Mouse (Mus musculus): Measurements from ENCODE around the gene Hoxa13. TPM values are rescaled to one million over a fixed set of nuclear protein-coding genes. Genes with fewer than 3 reads are reported as not detected.

Hoxa13 gene
- total and polyA plus RNA-seq, 3 experiments: not detected

DNA sequence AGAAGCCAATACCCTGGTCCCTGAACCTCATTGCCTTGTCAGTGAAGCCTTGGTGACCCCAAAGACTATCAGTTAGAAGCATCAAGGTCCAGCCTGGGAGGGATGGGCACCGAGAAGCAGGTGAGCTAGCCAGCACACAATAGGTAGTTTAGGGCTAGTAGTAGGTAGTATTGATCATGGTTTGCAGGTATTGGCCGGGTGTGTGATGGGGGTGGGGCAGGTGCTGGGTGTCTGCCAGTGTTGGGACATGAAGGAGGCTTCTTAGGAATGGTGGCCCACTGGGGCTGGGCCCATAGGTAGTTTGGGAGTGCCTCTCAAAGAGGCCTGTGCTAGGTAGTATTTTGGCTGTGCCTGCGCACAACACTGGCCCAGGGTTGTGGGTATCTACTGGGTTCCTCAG is 45.6 kb downstream of the Hoxa13 start:
- TF ChIP-seq POLR2AphosphoS2 (IDR thresholded peaks at IDR 0.05; ENCODE audit: low read length) (no peak), JUND (IDR thresholded peaks at IDR 0.05; ENCODE audit: low read depth, low read length) (no peak), POLR2A (IDR thresholded peaks at IDR 0.05; ENCODE audit: control insufficient read depth in 1 of 2, insufficient read depth in 1 of 2, low read depth in 1 of 2, low read length in 2 of 2, poor library complexity in 1 of 2) (no peak), RAD21 (IDR thresholded peaks at IDR 0.05; ENCODE audit: low read depth, low read length) (no peak), MXI1 (IDR thresholded peaks at IDR 0.05; ENCODE audit: low read depth, low read length) (no peak), ETS1 (IDR thresholded peaks at IDR 0.05; ENCODE audit: low read depth, low read length) (no peak), NRF1 (IDR thresholded peaks at IDR 0.05; ENCODE audit: insufficient read depth, low read depth, low read length, poor library complexity, severe bottlenecking) (no peak), POLR2AphosphoS5 (IDR thresholded peaks at IDR 0.05; ENCODE audit: borderline replicate concordance, low read depth, low read length) (no peak), ZMIZ1 (IDR thresholded peaks at IDR 0.05; ENCODE audit: low read depth, low read length) (no peak), TBP (IDR thresholded peaks at IDR 0.05; ENCODE audit: low read depth, low read length) (no peak), KAT2A (conservative IDR thresholded peaks at IDR 0.05; ENCODE audit: low read depth, low read length) (no peak), ELF1 (IDR thresholded peaks at IDR 0.05; ENCODE audit: low read depth, low read length) (no peak), TCF12 (IDR thresholded peaks at IDR 0.05; ENCODE audit: low read depth, low read length) (no peak), EP300 (IDR thresholded peaks at IDR 0.05; ENCODE audit: low read depth in 1 of 2, low read length in 2 of 2) (no peak), CHD2 (IDR thresholded peaks at IDR 0.05; ENCODE audit: low read length) (no peak), CHD1 (IDR thresholded peaks at IDR 0.05; ENCODE audit: low read depth, low read length) (no peak), USF1 (IDR thresholded peaks at IDR 0.05; ENCODE audit: low read depth, low read length) (no peak), MEF2A (IDR thresholded peaks at IDR 0.05; ENCODE audit: extremely low read depth, insufficient replicate concordance, low read depth, low read length, poor library complexity, severe bottlenecking) (no peak), SIN3A (IDR thresholded peaks at IDR 0.05; ENCODE audit: low read length) (no peak)
- Histone ChIP-seq H3K79me2 (ENCODE audit: control insufficient read depth, insufficient read depth, low read length, poor library complexity) (no peaks in the 10 kb centered on the region), H3K9ac (ENCODE audit: control insufficient read depth, low read depth, low read length, poor library complexity, severe bottlenecking) (no peak overlapping the region), H3K27ac (ENCODE audit: control insufficient read depth, low read depth, low read length) (no peak overlapping the region), H3K4me1 (ENCODE audit: control insufficient read depth in 1 of 2, insufficient read depth in 2 of 2, low read length in 2 of 2) (no peaks in the 10 kb centered on the region), H3K9me3 (replicated peaks; ENCODE audit: insufficient read depth, low read length) (no peaks in the 10 kb centered on the region), H3K4me3 (ENCODE audit: control insufficient read depth in 1 of 2, insufficient read depth in 1 of 2, low read depth in 2 of 2, low read length in 2 of 2) (no peak overlapping the region), H3K27me3 (ENCODE audit: control insufficient read depth in 1 of 2, insufficient read depth in 2 of 2, low read length in 2 of 2) (no peaks in the 10 kb centered on the region), H3K36me3 (ENCODE audit: control insufficient read depth in 1 of 2, insufficient read depth in 2 of 2, low read length in 2 of 2) (no peaks in the 10 kb centered on the region)
- no peak for DNase-seq (ENCODE audit: low read depth, low spot score)

- Histone ChIP-seq H3K27ac (ENCODE audit: control insufficient read depth, low read depth, low read length) (no peak overlapping the region), H3K9me3 (replicated peaks; ENCODE audit: insufficient read depth, low read length) (no peaks in the 10 kb centered on the region), H3K79me2 (ENCODE audit: control insufficient read depth, insufficient read depth, low read length, poor library complexity) (no peaks in the 10 kb centered on the region), H3K36me3 (ENCODE audit: control insufficient read depth in 1 of 2, insufficient read depth in 2 of 2, low read length in 2 of 2) (no peaks in the 10 kb centered on the region), H3K9ac (ENCODE audit: control insufficient read depth, low read depth, low read length, poor library complexity, severe bottlenecking) (no peak overlapping the region), H3K4me3 (ENCODE audit: control insufficient read depth in 1 of 2, insufficient read depth in 1 of 2, low read depth in 2 of 2, low read length in 2 of 2) (no peak overlapping the region), H3K27me3 (ENCODE audit: control insufficient read depth in 1 of 2, insufficient read depth in 2 of 2, low read length in 2 of 2) (no peaks in the 10 kb centered on the region), H3K4me1 (ENCODE audit: control insufficient read depth in 1 of 2, insufficient read depth in 2 of 2, low read length in 2 of 2) (no peaks in the 10 kb centered on the region)
- no peak for DNase-seq (ENCODE audit: low read depth, low spot score)
- no peak for TF ChIP-seq CTCF (IDR thresholded peaks at IDR 0.05 in 2 of 3, conservative IDR thresholded peaks at IDR 0.05 in 1 of 3; ENCODE audit: control insufficient read depth in 1 of 3, insufficient read depth in 1 of 3, low read depth in 2 of 3, low read length in 3 of 3, poor library complexity in 1 of 3, severe bottlenecking in 1 of 3)
- TF ChIP-seq EP300 (IDR thresholded peaks at IDR 0.05; ENCODE audit: low read depth in 1 of 2, low read length in 2 of 2): no peak
- no peak for TF ChIP-seq GABPA (IDR thresholded peaks at IDR 0.05; ENCODE audit: low read depth, low read length)
Observed at GRCm38 (mm10) chr6:52214271-52214670, 46.4 kb downstream of the Hoxa13 start.
